Mouse (Mus musculus) WW6 (cell line): Measurements from ENCODE around the gene Sh2d5.

Experiments used
- DNase-seq: peaks from one replicate; pipeline ENCODE4 v3.0.0-alpha.2; 2013; ENCODE audit warnings: low read depth, low spot score

Sh2d5 gene

DNA sequence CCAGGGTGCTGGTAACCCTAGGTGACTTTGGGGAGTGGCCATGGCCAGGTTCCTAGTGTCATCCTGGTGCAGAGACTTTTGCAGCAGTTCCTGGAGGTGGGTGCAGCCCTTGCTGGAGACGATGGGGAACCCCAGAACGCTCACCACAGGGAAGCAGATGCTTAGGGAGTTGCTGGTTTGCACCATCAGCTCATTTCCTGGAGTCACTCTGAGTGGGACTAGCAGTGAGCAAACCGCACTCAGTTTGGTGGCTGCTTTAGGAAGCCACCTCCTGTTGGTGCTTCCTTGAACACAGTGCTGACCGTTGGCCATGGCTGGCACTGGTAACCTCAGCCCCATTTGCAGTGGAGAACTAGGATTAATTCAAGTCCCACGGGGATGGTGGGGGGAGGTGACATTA, 9.3 kb downstream of the Sh2d5 start:
- no peak for DNase-seq

DNA sequence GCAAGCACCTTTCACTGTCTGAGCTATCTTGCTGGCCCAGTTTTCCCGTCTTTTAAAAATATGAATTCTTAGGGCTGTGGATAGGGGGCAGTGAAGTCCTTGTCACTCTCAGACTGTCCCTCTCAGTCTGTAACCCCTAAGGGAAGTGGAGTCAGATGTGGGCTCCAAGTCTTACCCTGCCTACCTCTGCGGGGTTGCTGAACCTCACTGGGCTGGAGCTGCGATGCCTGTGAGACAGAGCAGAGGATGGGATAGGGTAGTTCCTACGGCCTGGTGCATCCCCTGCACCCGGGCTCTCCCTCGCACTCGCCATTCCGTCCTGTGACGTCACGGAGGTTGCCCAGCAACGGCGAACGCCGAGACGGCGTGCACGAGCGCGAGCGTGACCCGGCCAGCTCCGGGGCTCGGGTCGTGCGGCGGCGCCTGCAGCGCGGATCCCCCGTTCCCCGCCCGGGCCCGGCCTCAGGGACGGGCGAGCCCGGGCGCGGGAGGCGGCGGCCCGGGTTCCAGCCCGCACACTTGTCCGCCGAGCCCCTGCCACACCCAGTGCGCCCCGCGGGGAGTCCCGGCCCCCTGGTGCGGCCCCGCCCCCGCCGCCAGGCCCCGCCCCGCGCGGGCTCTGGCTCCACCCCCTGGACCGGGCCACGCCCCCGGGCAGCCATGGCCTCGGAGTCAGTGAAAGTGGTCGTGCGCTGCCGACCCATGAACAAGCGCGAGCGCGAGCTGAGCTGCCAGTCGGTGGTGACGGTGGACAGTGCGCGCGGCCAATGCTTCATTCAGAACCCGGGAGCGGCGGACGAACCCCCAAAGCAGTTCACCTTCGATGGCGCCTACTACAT, 11.9 kb downstream of the Sh2d5 start:
- DNase-seq = peak; percentile 71

DNA sequence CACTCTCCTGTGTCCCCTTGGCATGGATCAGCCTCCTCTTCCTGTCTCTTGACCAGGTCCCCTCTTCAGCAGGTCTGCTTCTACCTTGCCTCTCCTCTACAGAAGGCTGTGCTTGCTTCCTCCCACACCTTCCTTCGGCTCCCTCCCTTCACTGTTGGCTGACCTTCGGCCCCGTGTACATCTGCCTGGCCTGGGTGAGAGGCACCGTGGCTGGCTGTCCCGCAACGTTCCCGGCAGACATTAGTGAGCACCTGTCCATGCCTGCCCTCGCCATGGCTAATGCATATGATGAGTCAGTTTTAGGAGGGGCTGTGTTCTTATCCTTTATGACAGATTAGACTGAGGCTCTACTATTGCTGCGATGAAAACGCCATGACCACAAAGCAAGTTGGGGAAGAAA, 17.7 kb downstream of the Sh2d5 start:
- no peak for DNase-seq

DNA sequence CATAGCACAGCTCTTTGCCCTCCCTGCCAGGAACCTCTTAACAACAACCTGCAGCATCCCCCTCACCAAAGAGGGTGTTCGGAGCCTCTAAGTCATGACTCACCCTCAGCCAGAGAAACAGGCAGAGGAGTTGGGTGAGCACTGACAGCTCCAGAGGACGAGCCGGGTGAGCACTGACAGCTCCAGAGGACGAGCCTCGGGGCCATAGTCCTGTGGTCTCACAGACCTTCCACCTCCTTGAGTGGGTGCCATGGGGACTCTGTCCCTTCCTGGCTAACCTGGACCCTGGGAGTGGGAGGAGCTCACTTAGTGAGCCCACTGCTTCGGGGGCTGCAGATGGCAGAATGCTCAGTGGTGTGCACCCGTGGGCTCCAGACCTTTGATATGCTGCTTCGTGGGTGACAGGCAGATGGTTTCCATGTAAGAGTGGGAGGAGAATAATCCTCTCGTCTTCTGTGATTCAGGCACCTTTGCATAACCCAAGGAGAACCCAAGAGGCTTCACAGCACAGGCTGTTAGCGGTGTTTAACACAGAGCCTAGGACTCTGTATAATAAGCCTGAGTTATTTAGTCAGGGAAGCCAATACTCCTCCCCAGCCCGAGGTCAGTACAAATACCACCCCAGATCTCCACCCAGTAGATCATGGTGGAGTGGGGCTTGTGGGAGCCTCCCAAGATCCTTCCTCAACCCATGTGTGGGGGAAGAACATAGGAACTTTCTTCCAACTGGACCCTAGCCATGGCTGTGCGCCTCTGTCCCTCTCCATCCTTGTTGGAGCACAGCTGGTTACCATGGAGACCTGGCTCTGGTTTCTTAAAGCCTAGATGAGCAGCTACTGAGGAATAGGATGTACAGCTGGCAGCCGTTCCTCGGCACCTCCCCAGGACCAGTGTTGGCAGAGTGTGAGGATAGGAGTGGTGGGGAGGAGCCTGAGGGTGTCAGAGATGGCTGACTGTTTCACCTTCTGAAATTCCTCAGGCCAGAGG, 22.1 kb downstream of the Sh2d5 start:
- DNase-seq = no peak

DNA sequence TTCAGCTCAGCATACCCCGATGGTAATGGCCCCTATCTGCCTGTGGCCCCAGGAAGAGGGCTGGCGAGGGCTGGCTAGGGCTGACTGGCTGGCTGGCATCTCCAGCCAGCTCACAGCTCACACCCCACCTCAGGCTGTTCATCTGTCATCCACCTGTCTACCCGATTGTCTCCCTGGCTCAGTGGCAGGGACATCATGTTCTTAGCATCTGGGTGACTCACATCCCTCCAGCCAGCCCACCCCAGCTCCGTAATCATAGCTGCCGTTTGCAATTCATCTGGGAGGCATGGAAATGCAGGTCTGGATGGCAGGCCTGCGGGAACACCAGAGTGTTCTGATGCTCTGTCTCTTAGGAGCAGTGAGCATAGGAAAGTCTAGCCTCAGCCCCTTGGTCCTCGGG, 28.1 kb downstream of the Sh2d5 start:
- DNase-seq = no peak

DNA sequence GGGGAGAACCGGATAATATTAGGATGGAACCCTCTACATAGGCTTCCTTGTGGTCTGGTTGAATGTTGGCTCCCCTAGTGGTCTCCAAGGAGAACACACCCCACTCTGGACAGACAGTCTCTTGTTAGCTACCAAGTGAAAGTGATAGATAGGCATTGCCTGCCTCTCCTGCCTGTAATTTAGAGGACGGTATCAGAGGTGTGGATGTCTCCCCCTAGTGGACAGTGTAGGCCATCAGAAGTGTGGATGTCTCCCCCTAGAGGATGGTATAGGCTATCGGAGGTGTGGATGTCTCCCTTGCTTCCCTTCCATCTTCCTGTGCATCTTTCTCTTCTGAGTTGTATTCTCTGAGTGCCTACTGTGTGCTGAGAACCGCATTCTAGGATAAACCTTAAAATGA, 32.6 kb downstream of the Sh2d5 start:
- peak; percentile 80 for DNase-seq

DNA sequence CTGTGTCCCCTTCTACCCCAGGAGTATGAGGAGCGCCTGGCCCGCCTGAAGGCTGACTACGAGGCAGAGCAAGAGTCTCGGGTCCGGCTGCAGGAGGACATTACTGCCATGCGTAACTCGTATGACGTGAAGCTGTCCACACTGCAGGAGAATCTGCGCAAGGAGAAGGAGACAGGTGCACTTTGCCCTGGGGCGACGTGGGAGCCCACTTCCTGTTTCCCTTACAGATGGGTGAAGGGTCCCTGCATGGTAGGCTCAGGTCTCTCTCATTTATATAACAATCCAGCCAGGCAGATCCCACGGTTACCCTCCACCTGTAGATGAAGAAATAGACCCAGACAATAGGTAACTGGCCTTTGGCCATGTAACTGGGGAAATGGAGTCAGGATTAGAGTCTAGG, 36.2 kb downstream of the Sh2d5 start:
- no peak for DNase-seq

DNA sequence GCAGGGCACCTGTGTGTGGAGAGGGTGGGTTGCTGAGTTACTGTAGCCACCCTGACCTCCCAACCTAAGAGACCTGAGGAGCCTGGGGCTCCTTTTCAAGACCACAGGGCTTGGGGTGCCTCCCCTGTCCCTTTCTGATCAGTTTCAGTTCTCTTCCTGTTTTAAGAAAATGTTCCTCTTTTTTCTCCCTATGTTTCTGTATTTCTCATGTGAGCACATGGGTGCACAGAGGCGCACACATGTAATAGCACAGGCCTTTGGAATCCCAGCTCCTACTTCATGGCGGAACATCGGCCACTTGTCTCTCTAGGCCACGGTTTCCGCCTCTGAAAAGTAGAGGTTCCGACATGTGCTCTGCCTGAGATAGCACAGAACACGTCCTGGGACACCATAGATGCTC, 38.5 kb downstream of the Sh2d5 start:
- DNase-seq = no peak

DNA sequence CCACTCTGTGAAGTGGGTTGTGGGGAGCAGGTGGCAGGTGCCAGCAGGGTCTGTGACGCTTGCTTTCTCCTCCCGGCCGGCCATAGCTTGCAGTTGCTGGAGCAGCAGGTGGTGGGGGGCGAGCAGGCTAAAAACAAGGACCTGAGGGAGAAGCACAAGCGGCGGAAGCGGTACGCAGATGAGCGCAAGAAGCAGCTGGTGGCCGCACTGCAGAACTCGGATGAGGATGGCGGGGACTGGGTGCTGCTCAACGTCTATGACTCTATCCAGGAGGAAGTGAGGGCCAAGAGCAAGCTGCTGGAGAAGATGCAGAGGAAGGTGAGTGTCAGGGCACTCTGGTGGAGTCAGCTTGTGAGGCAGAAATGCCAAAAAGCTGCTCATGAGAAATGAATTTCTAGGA, 41.8 kb downstream of the Sh2d5 start:
- no peak for DNase-seq

DNA sequence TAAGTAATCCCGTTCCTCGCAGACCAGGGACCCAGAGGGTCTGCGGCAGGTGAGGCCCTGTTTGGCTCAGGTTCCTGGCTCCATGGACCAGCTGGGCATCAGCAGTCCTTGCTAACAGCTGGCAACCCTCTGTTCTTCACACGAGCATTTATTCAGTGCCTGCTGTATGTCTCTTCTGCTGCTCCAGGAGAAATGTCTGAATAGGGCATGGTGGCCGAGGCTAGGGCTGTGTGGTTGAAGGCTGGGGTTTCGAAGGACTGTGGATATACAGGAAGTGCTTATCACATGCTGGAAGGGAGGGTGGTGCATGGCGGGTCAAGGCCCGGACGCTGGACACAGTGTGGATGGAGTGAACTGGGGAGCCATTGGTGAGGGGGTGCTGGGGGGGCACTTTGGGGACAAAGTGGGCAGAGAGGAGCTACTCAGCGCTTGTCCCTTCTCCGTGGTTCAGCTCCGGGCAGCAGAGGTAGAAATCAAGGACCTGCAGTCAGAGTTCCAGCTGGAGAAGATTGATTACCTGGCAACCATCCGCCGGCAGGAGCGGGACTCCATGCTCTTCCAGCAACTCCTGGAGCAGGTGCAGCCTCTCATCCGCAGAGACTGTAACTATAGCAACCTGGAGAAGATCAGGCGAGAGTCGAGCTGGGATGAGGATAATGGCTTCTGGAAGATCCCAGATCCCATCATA, 43.2 kb downstream of the Sh2d5 start:
- no peak for DNase-seq

DNA sequence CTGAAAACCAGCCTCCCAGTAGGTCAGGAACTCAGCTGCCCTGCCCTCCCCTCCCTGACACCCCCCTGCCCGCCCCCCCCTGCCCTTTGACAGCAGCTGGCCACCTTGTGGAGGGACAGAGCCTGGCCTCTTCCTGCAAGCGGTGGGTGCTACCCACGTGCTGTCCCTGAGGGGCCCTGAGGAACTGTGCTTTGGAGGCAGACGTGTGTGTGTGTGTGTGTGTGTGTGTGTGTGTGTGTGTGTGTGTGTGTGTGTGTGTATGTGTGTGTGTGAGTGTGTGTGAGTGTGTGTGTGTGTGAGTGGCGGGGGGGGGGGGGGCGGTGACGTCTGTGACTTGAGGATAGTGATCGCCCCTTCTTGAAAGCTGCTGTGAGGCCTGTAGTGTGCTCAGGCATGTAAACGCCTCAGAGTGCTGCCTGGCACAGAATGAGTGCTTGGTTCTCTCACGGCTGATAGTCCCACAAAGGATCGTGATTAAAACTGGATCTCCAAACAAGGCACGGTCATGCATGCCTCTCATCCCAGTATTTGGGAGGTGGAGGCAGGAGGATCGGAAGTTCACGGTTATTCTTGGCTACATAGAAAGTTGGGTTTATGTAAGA, 43.8 kb downstream of the Sh2d5 start:
- DNase-seq = no peak

DNA sequence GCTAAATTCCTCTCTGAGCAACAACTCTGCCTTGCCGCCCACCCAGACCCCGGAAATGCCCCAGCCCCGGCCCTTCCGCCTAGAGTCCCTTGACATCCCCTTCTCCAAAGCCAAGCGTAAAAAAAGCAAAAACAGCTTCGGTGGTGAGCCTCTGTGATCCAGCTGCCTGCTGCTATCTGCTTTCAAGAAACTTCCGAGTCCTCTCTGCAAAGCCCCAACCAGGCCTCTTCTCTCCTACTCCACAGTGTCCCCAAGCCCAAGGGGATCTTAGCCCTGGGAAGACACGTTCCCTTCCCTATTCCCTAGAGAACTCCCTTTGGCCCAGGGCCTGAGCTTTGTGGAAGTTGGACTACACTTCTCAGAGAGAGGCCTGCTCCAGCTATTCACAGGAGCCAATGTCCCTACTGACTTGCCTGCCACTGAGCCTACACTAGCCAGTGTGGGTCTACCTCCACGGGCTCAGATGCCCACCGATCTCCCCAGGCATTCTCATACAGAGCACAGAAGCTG, 51.1 kb downstream of the Sh2d5 start:
- no peak for DNase-seq

DNA sequence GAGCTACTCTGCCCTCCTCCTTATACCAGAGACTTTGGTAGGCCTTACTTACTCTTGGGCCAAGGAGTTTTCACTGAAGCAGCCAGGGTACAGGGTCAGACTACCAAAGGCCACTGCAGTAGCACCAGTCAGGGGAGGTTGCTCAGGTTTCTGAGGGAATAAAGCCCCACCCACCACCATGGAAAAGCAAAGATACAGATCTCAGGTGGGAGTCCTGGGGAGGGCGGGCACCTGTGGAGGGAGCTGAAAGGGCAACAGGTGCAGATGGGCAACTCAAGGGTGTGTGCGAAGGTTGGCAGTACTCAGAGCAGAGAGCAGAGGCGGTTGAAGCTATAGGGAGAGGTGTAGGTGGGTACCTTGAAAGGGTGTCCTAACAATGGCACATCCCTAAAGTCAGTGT, 52.8 kb downstream of the Sh2d5 start:
- DNase-seq = no peak

DNA sequence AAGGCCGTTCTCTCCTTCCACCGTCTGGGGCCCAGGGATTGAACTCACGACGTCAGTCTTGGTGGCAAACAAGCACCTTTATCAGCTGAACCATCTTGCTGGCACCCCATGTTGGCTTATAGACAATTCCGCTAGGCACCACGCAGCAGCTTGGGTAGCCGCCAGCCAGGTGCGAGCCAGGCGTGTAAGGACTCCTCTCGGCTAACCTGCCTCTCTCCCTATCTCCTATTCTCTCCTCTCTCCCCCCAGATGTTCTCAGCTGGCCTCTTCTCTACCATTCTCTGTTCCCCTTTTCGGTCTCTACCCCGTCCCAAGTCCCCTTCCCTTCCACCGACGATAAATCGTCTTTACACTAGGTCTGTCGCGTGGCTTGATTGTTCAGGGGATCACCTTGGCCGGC, 53.5 kb downstream of the Sh2d5 start:
- DNase-seq = no peak

DNA sequence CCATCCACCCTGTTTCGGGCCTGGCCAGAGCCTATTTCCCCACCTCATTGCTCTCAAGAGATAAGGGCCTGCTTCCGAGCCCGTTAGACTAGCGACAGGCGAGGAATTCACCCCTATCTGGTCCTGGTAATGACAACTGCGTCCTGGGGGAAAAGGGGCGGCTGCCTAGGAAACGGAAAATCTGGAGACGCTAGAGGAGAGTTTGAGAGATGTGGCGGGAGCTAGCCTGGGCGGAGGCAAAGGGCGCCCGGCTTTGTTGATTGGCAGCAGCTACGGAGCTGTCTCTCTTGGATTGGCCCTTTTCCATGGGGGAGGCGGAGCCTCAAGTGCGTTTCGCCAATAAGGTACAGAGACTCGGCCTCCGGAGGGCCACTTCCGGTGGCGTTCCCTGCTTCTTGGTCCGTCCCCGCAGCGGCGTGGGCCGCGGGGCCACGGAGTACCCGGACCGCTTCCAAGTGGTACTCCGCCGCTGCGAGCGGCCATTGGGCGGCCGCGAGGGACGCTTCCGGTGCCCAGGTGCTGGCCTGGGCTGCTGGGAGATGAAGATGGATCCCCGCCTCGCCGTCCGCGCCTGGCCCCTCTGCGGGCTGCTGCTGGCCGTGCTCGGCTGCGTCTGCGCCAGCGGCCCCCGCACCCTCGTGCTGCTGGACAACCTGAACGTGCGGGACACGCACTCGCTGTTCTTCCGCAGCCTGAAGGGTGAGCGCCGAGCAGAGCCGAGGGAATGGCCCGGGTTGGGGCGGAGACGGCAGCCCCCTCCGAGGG, 54.3 kb downstream of the Sh2d5 start, which contains the start of gene Ddost:
TSS of gene Ddost (plus strand) at position 391 of the 765 bp plus-strand sequence.
- DNase-seq = peak; percentile 96

DNA sequence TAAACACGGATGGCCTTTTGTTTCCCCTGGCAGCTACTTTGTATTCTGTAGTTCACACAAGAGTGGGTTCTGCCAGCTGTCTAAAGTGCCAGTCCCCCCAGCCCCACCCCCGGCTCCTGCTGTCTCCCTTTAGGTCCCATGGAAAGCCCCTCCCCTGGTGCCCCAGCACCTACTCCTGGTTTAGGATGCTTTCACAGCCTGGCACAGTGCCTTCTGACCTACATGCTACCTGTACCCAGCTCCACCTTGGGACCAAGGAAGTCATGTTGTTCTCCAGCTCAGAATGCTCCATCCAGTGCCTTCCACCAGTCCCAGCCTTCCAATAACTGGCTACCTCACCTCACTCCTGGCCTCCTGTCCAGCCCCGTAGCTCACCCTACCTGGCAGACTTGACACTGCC, 56.8 kb downstream of the Sh2d5 start:
- DNase-seq = no peak

DNA sequence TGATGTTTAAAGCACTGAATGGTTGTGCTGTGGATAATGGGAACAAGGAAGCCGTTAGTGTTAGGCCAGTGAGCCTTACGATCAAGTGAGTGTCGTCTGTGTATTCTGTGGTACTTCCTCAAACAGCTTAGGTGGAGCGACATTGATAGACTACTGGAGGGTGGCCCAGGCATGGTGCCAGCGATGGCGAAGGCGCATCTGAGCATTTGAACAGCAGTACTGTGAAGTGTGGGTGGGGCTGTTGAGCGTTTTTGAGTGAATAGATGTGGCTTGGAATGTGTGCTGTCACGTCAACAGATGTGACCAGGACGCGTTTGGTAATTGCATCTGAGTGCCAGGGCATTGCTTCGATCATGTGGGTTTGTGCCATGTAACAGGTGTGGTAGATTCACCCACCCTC, 57.5 kb downstream of the Sh2d5 start:
- DNase-seq = no peak

DNA sequence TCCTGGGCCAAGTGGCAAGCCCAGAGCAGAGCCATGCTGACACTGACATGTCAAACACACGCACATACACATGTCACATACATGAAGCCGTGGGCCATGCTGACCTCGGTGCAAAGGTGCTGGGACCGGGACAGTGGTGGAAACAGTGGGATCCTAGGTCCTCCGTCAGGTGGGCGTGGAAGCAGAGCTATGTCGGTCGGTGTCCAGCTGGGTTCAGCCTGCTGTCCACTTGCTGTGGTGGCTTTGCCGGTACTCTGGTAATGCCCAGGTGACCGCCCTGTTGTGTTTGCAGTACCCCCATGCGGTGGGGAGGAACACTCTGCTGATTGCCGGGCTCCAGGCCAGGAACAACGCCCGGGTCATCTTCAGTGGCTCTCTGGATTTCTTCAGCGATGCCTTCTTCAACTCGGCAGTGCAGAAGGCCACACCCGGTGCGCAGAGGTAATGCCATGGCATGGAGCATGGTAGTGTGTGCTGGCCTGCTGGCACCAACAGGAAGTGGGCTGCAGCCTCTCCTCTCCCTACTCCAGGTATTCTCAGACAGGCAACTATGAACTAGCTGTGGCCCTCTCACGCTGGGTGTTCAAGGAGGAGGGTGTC, 60.2 kb downstream of the Sh2d5 start:
- DNase-seq = no peak
